Mouse (Mus musculus) E14TG2a.4 (cell line): ENCODE data around the gene Wwox.

Experiments used
- CTCF ChIP-seq: conservative IDR thresholded peaks from 2 replicates; pipeline ENCODE4 v1.5.1; 2014; ENCODE audit warnings: low read length
- NANOG ChIP-seq: IDR thresholded peaks from 2 replicates; pipeline ENCODE4 v1.6.1; 2014; ENCODE audit warnings: borderline replicate concordance, low read length, mixed read lengths

- TF ChIP-seq CTCF = no peak
- TF ChIP-seq NANOG = no peak
These were observed 631.8 kb downstream of the Wwox start for GRCm38 (mm10) chr8:115071231-115071630.
